9 mouse cellular contexts compared by ENCODE assay signal in genomic region chr7:27404203-27404942, GRCm38 (mm10). TPM values are rescaled to one million over a fixed set of nuclear protein-coding genes. Genes with fewer than 3 reads are reported as not detected.
DNase-seq lines count a peak whose midpoint lies in the region; ATAC-seq lines count a peak whose summit lies in the region.
"Had no signal": no experiment of that assay in that cellular context is flagged by ENCODE, and none has a peak within 500 bp of the region (broad histone marks: within the 10 kb centered on the region; RNA-seq: fewer than 3 reads in every experiment).

No protein-coding gene starts in this region.

- 0 out of 2 replicates have a peak overlapping the region, but pooled peaks have one; percentile 0 for H3K4me2 ChIP-seq in heart, embryonic 15.5 days
- peak overlapping the region; percentile 7; the same call in 1 of the 2 replicates for H3K4me2 ChIP-seq in forebrain, embryonic 14.5 days (ENCODE audit: low read length)
- H3K4me2 ChIP-seq in limb, embryonic 15.5 days, result peak overlapping the region; percentile 19; the same call in 1 of the 2 replicates

- H3K27me3 ChIP-seq in heart, embryonic 15.5 days, result peaks cover 96% of the 10 kb centered on the region
- peaks cover 73% of the 10 kb centered on the region for H3K27me3 ChIP-seq in forebrain, embryonic 14.5 days (replicated peaks; ENCODE audit: control insufficient read depth, insufficient read depth, low read length)
- peaks cover 91% of the 10 kb centered on the region for H3K27me3 ChIP-seq in limb, embryonic 15.5 days

- peaks cover 6% of the 10 kb centered on the region; the same call in 1 of the 2 replicates for H3K9me3 ChIP-seq in heart, embryonic 15.5 days (replicated peaks)
- 0 out of 2 replicates have a peak, but pooled peaks cover 5% of the 10 kb centered on the region for H3K9me3 ChIP-seq in forebrain, embryonic 14.5 days (replicated peaks; ENCODE audit: control insufficient read depth, low read length)
- H3K9me3 ChIP-seq in limb, embryonic 15.5 days, result peaks cover 9% of the 10 kb centered on the region; the same call in 1 of the 2 replicates

- 0 out of 2 replicates have a peak overlapping the region, but pooled peaks have one; percentile 23 for H3K4me3 ChIP-seq in heart, embryonic 15.5 days
- H3K4me3 ChIP-seq in forebrain, embryonic 14.5 days (ENCODE audit: low read depth, low read length), result 0 out of 2 replicates have a peak overlapping the region, but pooled peaks have one; percentile 9
- H3K4me3 ChIP-seq in limb, embryonic 15.5 days, result peak overlapping the region; percentile 19

- DNase-seq in heart, postnatal 36 days, result no peak
- DNase-seq in R1 (ENCODE audit: low read depth, low spot score), result peak; percentile 86
- no peak for DNase-seq in forebrain, embryonic 14.5 days (ENCODE audit: low spot score)
- DNase-seq in ovary, adult 18-20 months (ENCODE audit: low spot score), result no peak
- no peak for DNase-seq in urinary bladder, postnatal 25 days (ENCODE audit: low spot score)
- no peak for DNase-seq in gastrocnemius, adult 8-10 months (ENCODE audit: low spot score in 2 of 2)
- DNase-seq: left cerebral cortex, postnatal 4 days had no signal

- intact Hi-C loops in heart, postnatal 36 days (cut with DNase I), result no loop called here

- no peak overlapping the region for H3K27ac ChIP-seq in heart, embryonic 15.5 days
- no peak overlapping the region for H3K27ac ChIP-seq in forebrain, embryonic 14.5 days (ENCODE audit: low read depth, low read length)
- H3K27ac ChIP-seq in limb, embryonic 15.5 days, result no peak overlapping the region

- ATAC-seq in heart, embryonic 15.5 days (replicated peaks; ENCODE audit: insufficient number of reproducible peaks, insufficient read depth, low FRiP score, low read depth), result no peak
- ATAC-seq in forebrain, embryonic 14.5 days, result no peak
- ATAC-seq in limb, embryonic 15.5 days (ENCODE audit: insufficient number of reproducible peaks, low FRiP score, low TSS enrichment, low read depth), result no peak

- H3K36me3 ChIP-seq in heart, embryonic 15.5 days, result no peaks in the 10 kb centered on the region
- H3K36me3 ChIP-seq in forebrain, embryonic 14.5 days (ENCODE audit: control insufficient read depth, insufficient read depth, low read length), result no peaks in the 10 kb centered on the region
- no peaks in the 10 kb centered on the region for H3K36me3 ChIP-seq in limb, embryonic 15.5 days

- no peak overlapping the region for H3K9ac ChIP-seq in heart, embryonic 15.5 days
- no peak overlapping the region for H3K9ac ChIP-seq in forebrain, embryonic 14.5 days (ENCODE audit: low read length)
- no peak overlapping the region for H3K9ac ChIP-seq in limb, embryonic 15.5 days

- peaks cover 16% of the 10 kb centered on the region for H3K4me1 ChIP-seq in heart, embryonic 15.5 days (replicated peaks)
- no peaks in the 10 kb centered on the region for H3K4me1 ChIP-seq in forebrain, embryonic 14.5 days (ENCODE audit: control insufficient read depth, insufficient read depth, low read length)
- peaks cover 26% of the 10 kb centered on the region for H3K4me1 ChIP-seq in limb, embryonic 15.5 days

- WGBS in heart, embryonic 15.5 days, result 5% methylated on average over 81 of the region's 81 CpGs
- WGBS in forebrain, embryonic 14.5 days, result 6% methylated on average over 77 of the region's 81 CpGs
- WGBS in limb, embryonic 15.5 days, result 5% methylated on average over 80 of the region's 81 CpGs

RNA-seq across cellular contexts. Expression of gene Sptbn4, which starts 43.1 kb away (rescaled TPM):
- polyA plus RNA-seq in heart, embryonic 15.5 days (2015; fragmentation: Nextera tagmentation; extraction: Ambion mirVana), result 0.11 and 0.39 TPM in 2 replicates
- under 1 TPM; 0.22 to 0.41 TPM for total RNA-seq in heart, postnatal 36 days (2021)
- polyA plus RNA-seq in forebrain, embryonic 14.5 days (2014; fragmentation: Nextera tagmentation; extraction: Ambion mirVana), result 1.6 and 1.7 TPM in 2 replicates
- 0.14 and 0.23 TPM in 2 replicates for polyA plus RNA-seq in limb, embryonic 15.5 days (2015; fragmentation: Nextera tagmentation; extraction: Ambion mirVana)
- not detected for total RNA-seq in gastrocnemius, adult 8-10 months (2022)

RNA-seq across cellular contexts. Expression of gene Blvrb, which starts 43.4 kb away (rescaled TPM):
- 51.4 and 67.5 TPM in 2 replicates for polyA plus RNA-seq in heart, embryonic 15.5 days (2015; fragmentation: Nextera tagmentation; extraction: Ambion mirVana)
- 10 to 100 TPM; 29.9 to 31.8 TPM for total RNA-seq in heart, postnatal 36 days (2021)
- polyA plus RNA-seq in forebrain, embryonic 14.5 days (2014; fragmentation: Nextera tagmentation; extraction: Ambion mirVana), result 22.4 and 23.7 TPM in 2 replicates
- polyA plus RNA-seq in limb, embryonic 15.5 days (2015; fragmentation: Nextera tagmentation; extraction: Ambion mirVana), result 57.5 and 59.8 TPM in 2 replicates
- 10 to 100 TPM in 3 of 4 experiments, 1 to 10 TPM in 1; 9.9 to 14.4 (median 11.3) TPM for total RNA-seq in gastrocnemius, adult 8-10 months (2022)

RNA-seq across cellular contexts. Expression of gene Gm20479, which starts 47.2 kb away (rescaled TPM):
- 0.34 TPM in 1 of 2 replicates, not detected in the other for polyA plus RNA-seq in heart, embryonic 15.5 days (2015; fragmentation: Nextera tagmentation; extraction: Ambion mirVana)
- total RNA-seq in heart, postnatal 36 days (2021), result not detected
- 0.38 TPM in 1 of 2 replicates, not detected in the other for polyA plus RNA-seq in forebrain, embryonic 14.5 days (2014; fragmentation: Nextera tagmentation; extraction: Ambion mirVana)
- polyA plus RNA-seq in limb, embryonic 15.5 days (2015; fragmentation: Nextera tagmentation; extraction: Ambion mirVana), result 0.31 and 0.67 TPM in 2 replicates
- total RNA-seq in gastrocnemius, adult 8-10 months (2022), result under 1 TPM in 1 of 4 experiments, not detected in 3; 0.53 TPM
- total RNA-seq: left cerebral cortex, postnatal 4 days had no signal

RNA-seq across cellular contexts. Expression of gene Shkbp1, which starts 48.6 kb away (rescaled TPM):
- polyA plus RNA-seq in heart, embryonic 15.5 days (2015; fragmentation: Nextera tagmentation; extraction: Ambion mirVana), result 19.8 and 29.4 TPM in 2 replicates
- 1 to 10 TPM; 6.5 to 7.5 TPM for total RNA-seq in heart, postnatal 36 days (2021)
- polyA plus RNA-seq in forebrain, embryonic 14.5 days (2014; fragmentation: Nextera tagmentation; extraction: Ambion mirVana), result 52.4 and 66.4 TPM in 2 replicates
- polyA plus RNA-seq in limb, embryonic 15.5 days (2015; fragmentation: Nextera tagmentation; extraction: Ambion mirVana), result 33.6 and 36.4 TPM in 2 replicates
- 1 to 10 TPM; 1.8 to 3.9 (median 2.7) TPM for total RNA-seq in gastrocnemius, adult 8-10 months (2022)
